Mouse (Mus musculus) intestine, postnatal 0 days (tissue): ENCODE results near the gene Ssr2. TPM values are rescaled to one million over a fixed set of nuclear protein-coding genes. Genes with fewer than 3 reads are reported as not detected.

ENCODE experiments used
- ATAC-seq: fragments of 200-750 bp; cut with Nextera tagmentation; 2 replicates; pipeline ENCODE4 v1.8.0; 2017; ENCODE audit warnings: mild to moderate bottlenecking, moderate TSS enrichment, moderate library complexity
- H3K27ac ChIP-seq: fragments of 300-500 bp; sonication (generic); 2 replicates; pipeline ENCODE4 v1.5.1; 2014; ENCODE audit warnings: mild to moderate bottlenecking, low read depth, low read length, moderate library complexity
- H3K27me3 ChIP-seq: fragments of 300-500 bp; sonication (generic); replicated peaks from 2 replicates; pipeline ENCODE4 v1.6.1; 2014; ENCODE audit warnings: low read length, mixed read lengths; ENCODE audit not compliant: control insufficient read depth, insufficient read depth
- H3K36me3 ChIP-seq: fragments of 300-500 bp; sonication (generic); 2 replicates; pipeline ENCODE4 v1.6.1; 2014; ENCODE audit warnings: mild to moderate bottlenecking, moderate library complexity; ENCODE audit not compliant: control insufficient read depth, insufficient read depth
- H3K4me1 ChIP-seq: fragments of 300-500 bp; sonication (generic); replicated peaks from 2 replicates; pipeline ENCODE4 v1.6.1; 2014; ENCODE audit warnings: antibody characterized with exemption, low read length, mixed read lengths; ENCODE audit not compliant: control insufficient read depth, insufficient read depth
- H3K4me2 ChIP-seq: fragments of 300-500 bp; sonication (generic); replicated peaks from 2 replicates; pipeline ENCODE4 v1.6.1; 2014; ENCODE audit warnings: low read depth, mild to moderate bottlenecking, moderate library complexity
- H3K4me3 ChIP-seq: fragments of 300-500 bp; sonication (generic); 2 replicates; pipeline ENCODE4 v1.5.1; 2014; ENCODE audit warnings: low read depth, low read length
- H3K9ac ChIP-seq: fragments of 300-500 bp; sonication (generic); 2 replicates; pipeline ENCODE4 v1.6.1; 2014; ENCODE audit warnings: mild to moderate bottlenecking, low read depth, low read length
- H3K9me3 ChIP-seq: fragments of 300-500 bp; sonication (generic); 2 replicates; pipeline ENCODE4 v1.6.1; 2016; ENCODE audit warnings: mixed run types; ENCODE audit not compliant: control insufficient read depth
- CTCF ChIP-seq: sonication (generic); IDR thresholded peaks from 2 replicates; pipeline ENCODE4 v1.5.1; 2016; ENCODE audit warnings: low read depth, mild to moderate bottlenecking, control low read depth, antibody characterized with exemption, moderate library complexity
- WGBS: fragments of 180-500 bp; shearing (Covaris S2); extraction: QIAGEN DNeasy Blood & Tissue Kit; methylation state at CpG from one replicate; pipeline ENCODE4 v1.1.7; 2014; 5-methylcytosine and 5-hydroxymethylcytosine counted together
- polyA plus RNA-seq: library from polyadenylated mRNA; unstranded; fragments of >200 nt; fragmentation: Nextera tagmentation; extraction: Ambion mirVana; gene quantifications from 2 replicates; pipeline ENCODE4 v1.2.1, GENCODE M21; 2015

The Ssr2 gene
- 249 and 268 TPM in 2 replicates for polyA plus RNA-seq

DNA sequence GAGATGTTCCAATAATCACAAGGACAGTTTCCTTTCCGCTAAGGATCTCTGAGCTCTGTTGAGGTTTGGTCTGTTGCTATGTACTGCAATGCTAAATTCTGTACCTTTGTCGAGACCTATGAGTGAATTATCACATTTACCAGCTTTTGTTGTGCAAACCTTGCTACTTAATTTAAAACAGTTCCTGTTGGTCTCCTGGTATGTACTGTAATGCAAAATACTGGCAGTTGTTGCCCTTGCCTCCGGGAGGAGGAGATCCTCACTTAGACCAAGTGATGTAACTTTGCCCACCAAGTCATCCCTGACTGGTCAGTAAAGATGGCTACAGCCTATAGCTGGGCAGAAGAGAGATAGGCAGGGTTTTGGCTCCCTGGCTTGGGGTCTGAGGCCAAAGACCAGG, at the start of gene Ssr2:
Gene Ssr2 (plus strand): TSS at position 337 of the 400 bp plus-strand sequence.
- Histone ChIP-seq H3K9me3 (no peaks in the 10 kb centered on the region), H3K27me3 (no peaks in the 10 kb centered on the region), H3K9ac (no peak within 1 kb of the TSS), H3K27ac (no peak within 1 kb of the TSS), H3K4me3 (no peak within 1 kb of the TSS), H3K36me3 (no peaks in the 10 kb centered on the region), H3K4me1 (0 out of 2 replicates have a peak, but pooled peaks cover 2% of the 10 kb centered on the region), H3K4me2 (no peak within 1 kb of the TSS)
- TF ChIP-seq CTCF, result no peak
- ATAC-seq, result no peak
- 89% methylated on average over 3 of the region's 3 CpGs for WGBS

DNA sequence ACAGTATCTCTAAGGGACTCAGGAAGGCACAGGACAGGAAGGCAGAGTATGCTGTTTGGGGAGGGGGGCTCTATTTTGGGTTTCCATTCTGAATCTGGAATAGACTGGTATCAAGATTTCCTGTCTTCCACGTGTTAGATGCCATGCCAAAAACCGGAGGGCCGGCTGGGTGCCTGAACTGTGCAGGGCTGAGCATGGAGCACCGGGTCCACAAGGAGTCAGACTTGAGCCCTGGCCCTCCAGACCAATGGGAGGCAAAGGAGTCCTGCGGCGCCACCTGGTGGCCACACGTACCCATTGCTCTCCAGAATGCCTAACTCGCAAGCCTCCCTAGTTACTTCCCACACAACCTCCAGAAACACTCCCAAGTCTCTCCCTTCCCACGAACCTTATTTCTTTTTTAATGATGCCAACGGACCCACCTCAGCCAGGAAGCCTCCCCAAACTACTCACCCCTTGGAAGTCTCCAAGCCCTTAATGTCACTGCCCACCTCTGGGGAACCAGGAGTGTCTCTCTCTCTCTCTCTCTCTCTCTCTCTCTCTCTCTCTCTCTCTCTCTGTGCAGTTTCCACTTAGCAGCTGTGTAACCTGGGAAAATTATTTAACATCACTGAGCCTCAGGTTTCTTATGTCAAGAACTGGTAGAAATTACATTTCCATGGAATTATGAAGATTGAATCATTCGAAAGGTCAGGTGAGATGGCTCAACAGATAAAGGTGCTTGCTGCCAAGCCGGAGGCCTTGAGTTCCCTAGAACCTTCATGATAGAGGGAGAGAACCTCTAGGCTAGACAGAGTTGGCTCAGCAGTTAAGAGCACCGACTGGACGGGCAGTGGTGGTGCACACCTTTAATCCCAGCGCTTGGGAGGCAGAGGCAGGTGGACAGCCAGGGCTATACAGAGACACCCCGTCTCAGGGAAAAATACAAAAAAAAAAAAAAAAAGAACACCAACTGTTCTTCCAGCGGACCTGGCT, 49.2 kb upstream of the Ssr2 start:
- Histone ChIP-seq H3K36me3 (no peaks in the 10 kb centered on the region; the same call in 1 of the 2 replicates), H3K27ac (no peak overlapping the region), H3K9me3 (no peaks in the 10 kb centered on the region), H3K4me2 (no peak overlapping the region), H3K27me3 (no peaks in the 10 kb centered on the region), H3K9ac (no peak overlapping the region), H3K4me3 (no peak overlapping the region), H3K4me1 (no peaks in the 10 kb centered on the region; the same call in 1 of the 2 replicates)
- peak; percentile 70 for ATAC-seq
- WGBS, result 35% methylated on average over 17 of the region's 17 CpGs
- TF ChIP-seq CTCF, result peak; percentile 100

DNA sequence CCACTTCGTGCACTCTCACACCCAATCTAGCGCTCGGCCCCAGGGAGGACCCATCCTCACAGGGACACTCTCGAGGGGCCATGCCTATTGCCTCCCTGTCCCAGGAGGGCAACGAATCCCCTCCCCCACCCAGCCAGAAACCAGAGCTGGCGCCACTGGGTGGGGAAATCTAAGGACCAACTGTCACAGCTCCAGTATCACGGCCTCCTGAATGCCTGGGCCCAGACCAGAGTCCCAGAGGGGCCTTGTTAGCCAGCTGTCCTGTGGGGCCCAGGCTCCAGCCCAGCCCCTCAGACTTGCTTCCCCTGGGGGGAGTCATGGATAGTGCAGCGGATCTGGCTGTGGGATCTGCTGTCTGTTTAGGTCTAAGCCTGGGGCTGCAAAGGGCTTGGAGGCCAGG, 48.1 kb upstream of the Ssr2 start:
- Histone ChIP-seq H3K27ac (no peak overlapping the region), H3K4me2 (no peak overlapping the region)
- 60% methylated on average over 8 of the region's 8 CpGs for WGBS

GRCm38 (mm10) chr3:88528646-88529045, 47.0 kb upstream of the Ssr2 start:
- Histone ChIP-seq H3K9me3 (no peaks in the 10 kb centered on the region), H3K9ac (no peak overlapping the region), H3K27me3 (no peaks in the 10 kb centered on the region), H3K36me3 (no peaks in the 10 kb centered on the region; the same call in 1 of the 2 replicates), H3K27ac (no peak overlapping the region), H3K4me3 (no peak overlapping the region), H3K4me1 (peaks cover 3% of the 10 kb centered on the region; the same call in 1 of the 2 replicates), H3K4me2 (no peak overlapping the region)
- no peak for ATAC-seq
- TF ChIP-seq CTCF, result no peak
- WGBS, result 81% methylated on average over 11 of the region's 11 CpGs

More for the DNA sequence above, 48.1 kb upstream of the Ssr2 start:
- H3K4me3 ChIP-seq, result no peak overlapping the region
- H3K36me3 ChIP-seq, result no peaks in the 10 kb centered on the region; the same call in 1 of the 2 replicates
- H3K9ac ChIP-seq, result no peak overlapping the region
- H3K4me1 ChIP-seq, result no peaks in the 10 kb centered on the region; the same call in 1 of the 2 replicates
- no peaks in the 10 kb centered on the region for H3K9me3 ChIP-seq
- no peak for TF ChIP-seq CTCF
- no peaks in the 10 kb centered on the region for H3K27me3 ChIP-seq
- ATAC-seq, result no peak

DNA sequence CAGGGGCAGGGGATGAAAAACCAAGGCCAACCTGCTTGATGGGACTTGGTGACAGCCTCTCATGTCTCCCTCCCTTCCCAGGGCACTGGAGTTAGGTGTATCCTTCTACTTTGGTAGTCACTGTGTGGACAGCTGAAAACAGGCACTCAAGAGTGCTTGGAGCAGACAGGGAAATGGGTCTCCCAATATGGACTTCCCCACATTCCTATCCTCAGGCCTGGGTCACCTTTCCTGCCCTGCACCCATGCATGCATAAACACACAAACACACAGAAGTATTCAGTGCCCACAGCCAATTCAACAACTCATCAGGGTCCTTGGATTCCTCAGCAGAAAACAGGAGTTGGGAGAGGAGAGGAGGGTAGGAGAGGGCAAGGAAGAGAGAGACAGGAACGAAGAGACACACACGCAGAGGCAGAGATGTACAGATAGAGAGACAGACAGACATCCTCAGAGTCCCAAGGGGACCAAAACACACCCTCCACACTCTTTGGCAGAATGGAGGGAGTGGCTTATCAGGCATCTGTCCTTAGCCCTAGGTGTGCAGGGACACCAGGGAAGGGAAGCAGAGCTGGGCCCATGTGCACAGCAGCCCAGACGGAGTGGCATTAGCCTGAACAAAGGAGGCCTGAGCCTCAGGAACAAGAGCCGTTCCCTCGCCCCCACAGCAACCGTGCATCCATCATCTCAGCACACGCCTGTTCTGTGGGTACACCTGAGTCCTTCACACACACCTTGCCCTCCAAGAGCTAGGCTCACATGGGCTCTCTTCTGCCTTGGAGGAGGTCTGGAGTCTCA, 46.3 kb upstream of the Ssr2 start:
- H3K27ac ChIP-seq, result no peak overlapping the region
- WGBS, result 53% methylated on average over 7 of the region's 7 CpGs
- H3K4me2 ChIP-seq, result no peak overlapping the region
- no peak overlapping the region for H3K4me3 ChIP-seq
- no peak for TF ChIP-seq CTCF
- H3K9me3 ChIP-seq, result no peaks in the 10 kb centered on the region
- H3K36me3 ChIP-seq, result no peaks in the 10 kb centered on the region; the same call in 1 of the 2 replicates
- H3K4me1 ChIP-seq, result peaks cover 3% of the 10 kb centered on the region; the same call in 1 of the 2 replicates
- no peak overlapping the region for H3K9ac ChIP-seq
- ATAC-seq, result no peak
- no peaks in the 10 kb centered on the region for H3K27me3 ChIP-seq
